24 mouse cellular contexts compared by ENCODE assay signal in the genomic region with DNA sequence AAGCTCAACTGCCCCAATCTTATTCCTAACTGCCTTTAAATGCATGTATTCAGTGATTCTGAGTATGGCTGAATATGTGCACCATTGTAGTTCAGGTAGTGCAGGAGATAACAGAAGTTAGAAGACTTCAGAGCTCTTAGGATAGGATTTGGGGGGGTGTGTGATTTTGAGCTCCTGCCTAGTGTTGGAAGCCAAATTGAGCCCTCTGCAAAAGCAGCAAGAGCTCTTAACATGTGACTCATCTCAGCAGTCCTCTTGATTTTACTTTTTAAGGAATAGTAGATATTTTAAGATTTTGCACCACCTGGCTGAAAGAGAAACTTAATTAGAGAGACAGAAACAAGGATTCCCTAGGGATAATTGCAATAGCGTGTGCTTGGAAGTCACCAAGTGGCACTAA.
"Had no signal": no experiment of that assay in that cellular context is flagged by ENCODE, and none has a peak within 500 bp of the region (broad histone marks: within the 10 kb centered on the region; RNA-seq: fewer than 3 reads in every experiment).

No protein-coding gene starts in this region.

- ATAC-seq: hindbrain, embryonic 16.5 days; inflammation-experienced regulatory T-cells, adult 6 months; intestine, embryonic 15.5 days; intestine, postnatal 0 days had no signal

- H3K4me1 ChIP-seq: heart, embryonic 12.5 days; hindbrain, embryonic 10.5 days; hindbrain, embryonic 12.5 days; intestine, embryonic 15.5 days; limb, embryonic 10.5 days; limb, embryonic 12.5 days; liver, embryonic 13.5 days; liver, embryonic 15.5 days had no signal

- H3K27me3 ChIP-seq: heart, embryonic 12.5 days; hindbrain, embryonic 12.5 days; intestine, embryonic 15.5 days; limb, embryonic 12.5 days; liver, embryonic 13.5 days; liver, embryonic 15.5 days had no signal

- DNase-seq: gastrocnemius, postnatal 14 days; gastrocnemius, postnatal 36 days; heart, adult 11 months; heart, adult 2 months; heart, postnatal 10 days; heart, postnatal 4 days; kidney, adult 18-20 months; kidney, adult 8-10 months; kidney, postnatal 10 days; kidney, postnatal 25 days; kidney, postnatal 4 days; liver; liver, embryonic 13.5 days had no signal

- H3K36me3 ChIP-seq: heart, embryonic 12.5 days; hindbrain, embryonic 10.5 days; hindbrain, embryonic 12.5 days; intestine, embryonic 15.5 days; limb, embryonic 10.5 days; limb, embryonic 12.5 days; liver, embryonic 13.5 days; liver, embryonic 15.5 days had no signal

- H3K27ac ChIP-seq: heart, adult 2 months; hindbrain, embryonic 10.5 days; hindbrain, embryonic 12.5 days; hindbrain, embryonic 14.5 days; intestine, embryonic 15.5 days; limb, embryonic 10.5 days; limb, embryonic 12.5 days; liver, embryonic 13.5 days; liver, embryonic 15.5 days had no signal

- H3K9me3 ChIP-seq: heart, embryonic 12.5 days; hindbrain, embryonic 10.5 days; hindbrain, embryonic 12.5 days; intestine, embryonic 15.5 days; limb, embryonic 10.5 days; limb, embryonic 12.5 days; liver, embryonic 13.5 days; liver, embryonic 15.5 days had no signal

- H3K4me3 ChIP-seq: heart, adult 2 months; heart, embryonic 12.5 days; hindbrain, embryonic 10.5 days; hindbrain, embryonic 12.5 days; intestine, embryonic 15.5 days; limb, embryonic 10.5 days; limb, embryonic 12.5 days; liver, embryonic 13.5 days; liver, embryonic 15.5 days had no signal
